Mouse (Mus musculus) erythroblast, embryonic 14.5 days (primary cell): ENCODE measurements around the gene Nfia. TPM values are rescaled to one million over a fixed set of nuclear protein-coding genes. Genes with fewer than 3 reads are reported as not detected.

Source experiments
- H3K27me3 ChIP-seq: 2 replicates; pipeline ENCODE4 v1.6.1; 2012; ENCODE audit warnings: inconsistent platforms; ENCODE audit not compliant: control insufficient read depth
- H3K36me3 ChIP-seq: 2 replicates; pipeline ENCODE4 v1.6.1; 2012; ENCODE audit warnings: mild to moderate bottlenecking, inconsistent platforms; ENCODE audit not compliant: control insufficient read depth
- H3K4me1 ChIP-seq: 2 replicates; pipeline ENCODE4 v1.6.1; 2012; ENCODE audit warnings: inconsistent platforms; ENCODE audit not compliant: control insufficient read depth
- H3K4me3 ChIP-seq: replicated peaks from 2 replicates; pipeline ENCODE3; 2012; ENCODE audit warnings: moderate library complexity, mild to moderate bottlenecking, inconsistent platforms
- H3K9me3 ChIP-seq: 2 replicates; pipeline ENCODE4 v1.6.1; 2012; ENCODE audit warnings: low read length, inconsistent platforms, mixed read lengths; ENCODE audit not compliant: control insufficient read depth
- GATA1 ChIP-seq: IDR thresholded peaks from 2 replicates; pipeline ENCODE4 v1.6.1; 2012; ENCODE audit warnings: low read length, inconsistent platforms, mixed read lengths
- TAL1 ChIP-seq: IDR thresholded peaks from 3 replicates; pipeline ENCODE4 v1.6.1; 2012; ENCODE audit warnings: low read length, inconsistent platforms, mixed read lengths
- polyA plus RNA-seq: library from polyadenylated mRNA; stranded (reverse); fragments of >175 nt; gene quantifications from 2 replicates; pipeline ENCODE4 v1.2.3, GENCODE M21; 2012

Nfia gene
- polyA plus RNA-seq, 1 experiment, result 0.08 TPM

GRCm38 (mm10) chr4:97880120-97881055, 107.9 kb downstream of the Nfia start:
- no peak for TF ChIP-seq TAL1
- no peak for TF ChIP-seq GATA1

DNA sequence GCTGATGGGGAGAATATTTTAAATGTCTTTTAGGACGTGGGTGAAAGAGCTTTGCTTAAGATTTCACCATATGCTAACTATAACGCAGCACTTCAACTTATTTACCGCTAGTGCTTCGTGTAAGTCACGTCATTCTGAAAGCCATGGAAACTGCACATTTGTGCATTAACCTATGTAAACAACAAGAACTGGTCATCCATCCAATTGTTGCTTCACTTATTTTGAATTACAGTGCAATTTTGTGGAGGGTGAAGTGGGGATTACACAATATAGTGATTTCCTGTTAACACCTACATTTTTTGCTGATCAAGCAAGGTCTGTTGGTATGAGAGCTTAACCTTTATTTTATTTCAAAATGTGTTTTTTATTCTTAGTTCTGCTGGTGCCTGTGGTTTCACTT, 113.0 kb downstream of the Nfia start:
- Histone ChIP-seq H3K36me3 (no peaks in the 10 kb centered on the region), H3K4me3 (no peak overlapping the region), H3K9me3 (no peaks in the 10 kb centered on the region), H3K27me3 (no peaks in the 10 kb centered on the region), H3K4me1 (no peaks in the 10 kb centered on the region)
- no peak for TF ChIP-seq TAL1

More at GRCm38 (mm10) chr4:97880120-97881055, 107.9 kb downstream of the Nfia start:
- Histone ChIP-seq H3K36me3 (no peaks in the 10 kb centered on the region), H3K27me3 (no peaks in the 10 kb centered on the region), H3K4me3 (no peak overlapping the region), H3K9me3 (no peaks in the 10 kb centered on the region), H3K4me1 (no peaks in the 10 kb centered on the region)

DNA sequence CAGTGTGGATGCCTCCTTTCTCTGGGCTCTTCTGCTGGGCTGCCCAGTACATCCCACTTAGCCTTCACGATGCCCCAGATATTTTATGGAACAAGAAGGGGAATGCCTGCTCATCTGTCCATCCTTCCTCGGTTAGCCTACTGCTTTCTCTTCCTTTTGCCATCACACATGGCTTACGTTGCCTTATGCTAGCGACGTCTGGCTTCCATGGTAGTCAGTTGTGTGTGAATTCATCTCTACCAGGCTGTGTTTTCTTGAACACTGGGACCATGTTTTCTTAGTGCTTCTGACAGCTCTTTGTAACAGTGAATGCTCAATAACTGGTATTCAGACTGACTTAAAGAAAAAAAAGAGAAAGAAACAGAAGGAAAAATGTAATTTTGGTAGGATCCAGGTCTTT, 113.7 kb downstream of the Nfia start:
- Histone ChIP-seq H3K4me1 (peaks cover 3% of the 10 kb centered on the region; the same call in 1 of the 2 replicates), H3K27me3 (no peaks in the 10 kb centered on the region), H3K36me3 (no peaks in the 10 kb centered on the region), H3K9me3 (no peaks in the 10 kb centered on the region), H3K4me3 (no peak overlapping the region)
- TF ChIP-seq GATA1 (no peak), TAL1 (no peak)

DNA sequence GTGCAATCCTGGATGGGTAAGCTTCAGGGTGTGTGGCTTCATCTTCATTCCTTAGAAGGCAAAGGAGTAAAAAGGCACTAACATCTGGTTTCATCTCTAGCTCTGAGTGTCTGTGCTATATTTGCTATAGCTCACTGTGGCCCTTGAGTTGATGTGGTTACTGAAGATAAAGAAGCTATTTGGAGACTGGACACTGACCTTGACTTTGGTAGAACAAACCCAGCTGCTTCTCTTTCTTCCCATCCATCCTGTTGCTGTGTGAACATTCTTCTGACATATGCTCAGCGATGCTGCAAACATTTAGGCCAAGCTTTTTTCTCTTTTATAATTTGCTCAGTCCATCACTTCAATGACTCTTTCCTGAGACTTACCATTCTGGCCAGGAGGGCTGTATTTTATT, 114.7 kb downstream of the Nfia start:
- H3K4me3 ChIP-seq, result no peak overlapping the region
- H3K27me3 ChIP-seq, result no peaks in the 10 kb centered on the region
- H3K9me3 ChIP-seq, result no peaks in the 10 kb centered on the region
- H3K36me3 ChIP-seq, result no peaks in the 10 kb centered on the region
- TF ChIP-seq GATA1 (no peak), TAL1 (no peak)
- peaks cover 3% of the 10 kb centered on the region; the same call in 1 of the 2 replicates for H3K4me1 ChIP-seq

DNA sequence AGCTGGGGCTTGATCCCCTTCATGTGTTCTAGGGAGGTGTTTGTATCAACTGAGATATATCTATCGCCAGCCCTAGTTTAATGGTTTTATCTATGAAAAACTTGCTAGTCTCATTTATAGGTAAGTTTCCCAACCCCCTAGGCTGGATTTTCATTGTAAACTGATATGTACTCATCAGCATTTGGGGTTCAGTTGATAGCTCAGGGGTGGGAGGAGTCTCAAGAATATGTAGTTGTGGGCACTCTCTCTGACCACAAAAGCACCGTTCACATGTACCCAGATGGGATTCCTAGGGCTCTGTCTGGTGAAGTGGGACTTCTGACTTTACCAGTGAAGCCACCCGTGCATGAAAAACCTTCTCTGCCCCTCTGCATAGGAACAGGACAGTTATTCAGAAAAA, 118.5 kb downstream of the Nfia start:
- Histone ChIP-seq H3K4me3 (no peak overlapping the region), H3K4me1 (peaks cover 6% of the 10 kb centered on the region; the same call in 1 of the 2 replicates), H3K9me3 (no peaks in the 10 kb centered on the region), H3K27me3 (no peaks in the 10 kb centered on the region), H3K36me3 (no peaks in the 10 kb centered on the region)
- TF ChIP-seq TAL1 (no peak), GATA1 (no peak)

- Histone ChIP-seq H3K4me3 (no peak overlapping the region), H3K36me3 (no peaks in the 10 kb centered on the region), H3K27me3 (no peaks in the 10 kb centered on the region), H3K9me3 (no peaks in the 10 kb centered on the region), H3K4me1 (peaks cover 6% of the 10 kb centered on the region; the same call in 1 of the 2 replicates)
- TF ChIP-seq TAL1 (no peak), GATA1 (no peak)
These were observed 119.1 kb downstream of the Nfia start for GRCm38 (mm10) chr4:97891611-97892010.

DNA sequence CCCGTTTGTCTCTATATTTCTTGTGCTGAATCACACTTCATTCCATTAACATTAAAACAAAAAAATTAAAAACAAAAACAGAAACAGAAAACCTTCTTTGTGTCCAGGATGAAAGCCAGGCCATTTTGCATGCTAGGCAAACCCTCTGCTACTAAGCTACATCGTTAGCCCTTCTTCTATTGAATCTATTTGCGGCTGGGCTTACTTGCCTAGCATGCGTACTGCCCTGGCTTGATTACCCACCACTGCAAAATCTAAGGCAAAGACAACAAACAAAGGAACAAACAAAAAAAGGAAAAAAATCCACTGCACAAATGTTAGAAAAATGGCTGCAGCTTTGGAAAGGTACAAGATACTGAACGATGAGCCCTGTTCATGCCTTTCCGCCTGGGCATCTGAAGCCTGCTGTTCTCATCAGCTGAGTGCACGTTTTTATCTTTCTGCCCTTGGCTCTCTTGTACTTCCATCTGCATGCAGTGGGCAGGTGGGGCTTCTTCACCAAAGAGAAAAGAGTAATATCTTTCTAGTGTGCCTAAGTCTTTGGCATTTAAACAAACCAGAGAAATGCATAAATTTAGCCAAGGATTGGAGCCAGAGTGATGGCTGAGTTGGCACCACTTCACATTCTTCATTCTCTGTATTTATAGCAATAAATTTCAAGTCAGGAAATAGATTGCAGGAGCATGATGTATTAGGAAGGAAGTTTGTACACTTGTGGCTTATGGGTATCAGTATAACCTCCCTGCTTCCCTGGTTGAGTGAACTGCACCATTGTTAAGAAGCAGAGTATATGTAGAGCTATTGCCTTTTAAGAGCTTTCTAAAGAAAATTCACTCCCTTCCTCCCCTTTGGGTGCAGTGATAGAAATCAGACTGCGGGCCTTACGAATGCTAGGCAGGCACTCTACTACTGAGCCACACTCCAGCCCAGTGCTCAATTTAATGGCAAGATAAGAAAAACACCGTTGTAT, 121.7 kb downstream of the Nfia start:
- H3K4me1 ChIP-seq, result peaks cover 6% of the 10 kb centered on the region; the same call in 1 of the 2 replicates
- H3K4me3 ChIP-seq, result no peak overlapping the region
- no peaks in the 10 kb centered on the region for H3K9me3 ChIP-seq
- no peaks in the 10 kb centered on the region for H3K27me3 ChIP-seq
- TF ChIP-seq TAL1, result no peak
- TF ChIP-seq GATA1, result no peak
- H3K36me3 ChIP-seq, result no peaks in the 10 kb centered on the region

GRCm38 (mm10) chr4:97895940-97896339, 123.4 kb downstream of the Nfia start:
- Histone ChIP-seq H3K4me1 (peaks cover 11% of the 10 kb centered on the region; the same call in 1 of the 2 replicates), H3K27me3 (no peaks in the 10 kb centered on the region)
- TF ChIP-seq TAL1 (no peak), GATA1 (no peak)

More at GRCm38 (mm10) chr4:97895940-97896339, 123.4 kb downstream of the Nfia start:
- Histone ChIP-seq H3K36me3 (no peaks in the 10 kb centered on the region), H3K9me3 (no peaks in the 10 kb centered on the region), H3K4me3 (no peak overlapping the region)
